Mouse (Mus musculus): Measurements from ENCODE around the gene H2-DMb1. TPM values are rescaled to one million over a fixed set of nuclear protein-coding genes. Genes with fewer than 3 reads are reported as not detected.

H2-DMb1 gene
- polyA plus RNA-seq, 1 experiment = 4.5 TPM

DNA sequence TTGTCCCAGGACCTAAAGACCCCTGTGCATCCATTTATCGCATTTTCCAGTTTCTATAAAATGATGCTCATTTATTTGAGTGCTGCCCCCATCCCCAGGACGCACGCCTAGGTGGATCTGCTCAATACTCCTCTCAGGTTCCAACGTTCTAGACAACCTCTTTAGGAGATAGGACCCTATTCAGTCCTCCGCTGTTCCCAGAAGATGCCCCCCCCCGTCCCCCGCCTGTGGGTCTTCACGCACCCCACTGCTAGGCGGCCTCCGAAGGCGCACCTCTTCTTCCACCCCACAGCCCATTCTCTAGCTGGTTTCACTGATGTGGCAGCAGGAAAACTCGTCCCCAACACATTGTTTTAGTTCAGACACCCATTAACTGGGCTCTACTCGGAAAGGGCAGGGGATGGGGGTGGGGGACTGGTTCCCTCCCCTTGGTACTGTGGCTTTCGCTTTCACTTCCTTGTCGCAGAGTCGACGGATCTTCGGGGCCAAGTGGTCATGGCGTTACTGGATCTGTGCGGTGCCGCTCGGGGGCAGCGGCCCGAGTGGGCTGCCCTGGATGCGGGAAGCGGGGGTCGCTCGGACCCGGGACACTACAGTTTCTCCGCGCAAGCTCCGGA is 45.1 kb downstream of the H2-DMb1 start:
- Histone ChIP-seq H3K27ac (ENCODE audit: insufficient read depth, low read length) (no peak overlapping the region), H3K4me3 (ENCODE audit: insufficient read depth, low read length) (peak overlapping the region; percentile 40), H3K4me1 (ENCODE audit: control insufficient read depth, insufficient read depth, low read length) (no peaks in the 10 kb centered on the region; the same call in 1 of the 2 replicates)

DNA sequence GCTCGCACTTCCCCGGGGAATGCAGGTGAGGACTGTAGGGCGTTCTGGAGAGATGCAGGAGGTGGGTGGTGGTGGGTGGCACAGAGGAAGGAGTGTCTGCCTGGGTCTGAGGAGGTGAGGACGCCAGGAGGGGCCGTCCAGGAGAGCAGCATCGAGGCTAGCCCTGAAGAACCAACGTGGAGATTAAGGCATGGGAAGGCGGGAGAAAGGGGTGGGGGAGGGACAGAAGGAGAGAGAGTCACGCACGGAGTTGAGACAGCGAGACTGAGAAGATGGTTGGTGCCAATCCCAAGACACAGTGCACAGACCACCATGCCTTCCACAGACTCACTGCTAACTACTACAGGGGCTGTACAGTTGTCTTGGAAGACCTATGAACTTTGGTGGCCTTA is 45.6 kb downstream of the H2-DMb1 start:
- H3K4me3 ChIP-seq (ENCODE audit: insufficient read depth, low read length) = peak overlapping the region; percentile 40
- TF ChIP-seq POLR2A (IDR thresholded peaks at IDR 0.05; ENCODE audit: extremely low read depth, insufficient read depth, low read length) (no peak), CTCF (IDR thresholded peaks at IDR 0.05; ENCODE audit: extremely low read depth, insufficient read depth, low read length) (no peak)
- H3K4me1 ChIP-seq (ENCODE audit: control insufficient read depth, insufficient read depth, low read length) = no peaks in the 10 kb centered on the region; the same call in 1 of the 2 replicates
- no peak overlapping the region for H3K27ac ChIP-seq (ENCODE audit: insufficient read depth, low read length)

More for the DNA sequence above, 45.1 kb downstream of the H2-DMb1 start:
- TF ChIP-seq POLR2A (IDR thresholded peaks at IDR 0.05; ENCODE audit: extremely low read depth, insufficient read depth, low read length) = no peak
- TF ChIP-seq CTCF (IDR thresholded peaks at IDR 0.05; ENCODE audit: extremely low read depth, insufficient read depth, low read length) = no peak

DNA sequence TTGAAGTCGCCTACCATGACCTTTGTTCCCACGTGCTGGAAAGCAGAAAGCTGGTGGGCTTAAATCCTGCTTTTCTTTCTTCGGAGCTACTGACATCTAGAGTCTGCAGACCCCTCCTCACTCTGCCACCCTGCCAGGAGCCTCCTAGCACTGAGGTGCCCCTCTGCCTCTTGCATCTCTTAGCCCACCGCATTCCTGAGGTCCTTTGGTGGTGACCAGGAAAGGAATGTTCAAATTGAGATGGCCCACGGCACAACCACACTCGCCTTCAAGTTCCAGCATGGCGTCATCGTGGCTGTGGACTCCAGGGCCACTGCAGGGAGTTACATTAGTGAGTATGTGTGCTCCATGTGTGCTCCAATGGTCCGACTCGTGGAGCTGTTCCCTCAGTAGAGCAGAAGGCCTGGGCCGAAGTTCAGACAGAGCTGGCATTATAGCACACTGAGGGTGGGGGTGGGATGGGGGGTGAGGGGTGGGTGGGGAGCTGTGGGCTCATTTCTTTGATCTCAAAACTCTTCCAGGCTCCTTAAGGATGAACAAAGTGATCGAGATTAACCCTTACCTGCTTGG is 46.3 kb downstream of the H2-DMb1 start:
- H3K4me3 ChIP-seq (ENCODE audit: insufficient read depth, low read length) = peak overlapping the region; percentile 40; the same call in 1 of the 2 replicates
- no peak overlapping the region for H3K27ac ChIP-seq (ENCODE audit: insufficient read depth, low read length)
- TF ChIP-seq POLR2A (IDR thresholded peaks at IDR 0.05; ENCODE audit: extremely low read depth, insufficient read depth, low read length) (no peak), CTCF (IDR thresholded peaks at IDR 0.05; ENCODE audit: extremely low read depth, insufficient read depth, low read length) (no peak)
- H3K4me1 ChIP-seq (ENCODE audit: control insufficient read depth, insufficient read depth, low read length) = no peaks in the 10 kb centered on the region; the same call in 1 of the 2 replicates

DNA sequence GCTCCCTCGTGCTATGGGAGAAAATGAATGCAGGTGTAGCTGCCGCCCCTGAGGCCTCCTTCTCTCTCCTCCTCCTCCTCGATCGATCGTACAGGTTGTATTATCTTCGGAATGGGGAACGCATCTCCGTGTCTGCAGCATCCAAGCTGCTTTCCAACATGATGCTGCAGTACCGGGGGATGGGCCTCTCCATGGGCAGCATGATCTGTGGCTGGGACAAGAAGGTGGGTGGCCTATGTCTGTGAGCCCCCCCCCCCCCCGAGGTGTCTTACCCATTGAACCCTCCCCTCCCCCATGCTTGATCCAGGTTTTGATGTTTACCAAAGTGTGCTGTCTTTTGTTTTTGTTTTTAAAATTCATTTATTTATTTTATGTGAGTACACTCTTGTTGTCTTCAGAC is 47.2 kb downstream of the H2-DMb1 start:
- no peak overlapping the region for H3K4me3 ChIP-seq (ENCODE audit: insufficient read depth, low read length)
- no peak for TF ChIP-seq POLR2A (IDR thresholded peaks at IDR 0.05; ENCODE audit: extremely low read depth, insufficient read depth, low read length)
- TF ChIP-seq CTCF (IDR thresholded peaks at IDR 0.05; ENCODE audit: extremely low read depth, insufficient read depth, low read length) = no peak
- no peak overlapping the region for H3K27ac ChIP-seq (ENCODE audit: insufficient read depth, low read length)
- H3K4me1 ChIP-seq (ENCODE audit: control insufficient read depth, insufficient read depth, low read length) = no peaks in the 10 kb centered on the region; the same call in 1 of the 2 replicates

DNA sequence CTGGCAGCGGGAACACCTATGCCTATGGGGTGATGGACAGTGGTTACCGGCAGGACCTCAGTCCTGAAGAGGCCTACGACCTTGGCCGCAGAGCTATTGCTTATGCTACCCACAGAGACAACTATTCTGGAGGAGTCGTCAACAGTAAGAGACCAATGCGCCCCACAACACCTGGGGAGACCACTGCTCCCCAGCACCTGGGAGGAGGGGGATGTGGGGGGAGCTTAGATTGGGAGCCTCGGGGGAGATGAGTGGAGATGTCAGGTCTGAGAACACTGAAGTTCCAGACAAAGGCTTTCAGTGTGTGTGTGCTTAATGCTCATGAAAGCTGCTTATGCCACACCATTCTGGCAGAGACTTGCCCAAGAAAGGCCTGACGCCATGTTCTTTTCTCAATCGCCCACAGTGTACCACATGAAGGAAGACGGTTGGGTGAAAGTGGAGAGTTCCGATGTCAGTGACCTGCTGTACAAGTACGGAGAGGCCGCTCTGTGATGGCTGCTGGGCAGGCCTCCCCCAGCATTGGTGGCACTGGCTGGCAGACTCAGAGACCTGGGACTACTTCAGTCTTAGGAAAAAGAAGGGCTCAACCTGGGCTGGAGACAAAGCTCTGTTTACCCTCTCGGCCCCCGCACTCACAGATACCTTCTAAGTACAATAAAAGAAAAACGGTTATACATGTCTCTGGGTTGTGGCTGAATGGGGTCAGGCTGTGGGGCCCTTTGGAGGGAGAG is 48.1 kb downstream of the H2-DMb1 start:
- Histone ChIP-seq H3K27ac (ENCODE audit: insufficient read depth, low read length) (no peak overlapping the region), H3K4me3 (ENCODE audit: insufficient read depth, low read length) (no peak overlapping the region), H3K4me1 (ENCODE audit: control insufficient read depth, insufficient read depth, low read length) (no peaks in the 10 kb centered on the region; the same call in 1 of the 2 replicates)
- TF ChIP-seq CTCF (IDR thresholded peaks at IDR 0.05; ENCODE audit: extremely low read depth, insufficient read depth, low read length) (no peak), POLR2A (IDR thresholded peaks at IDR 0.05; ENCODE audit: extremely low read depth, insufficient read depth, low read length) (no peak)

DNA sequence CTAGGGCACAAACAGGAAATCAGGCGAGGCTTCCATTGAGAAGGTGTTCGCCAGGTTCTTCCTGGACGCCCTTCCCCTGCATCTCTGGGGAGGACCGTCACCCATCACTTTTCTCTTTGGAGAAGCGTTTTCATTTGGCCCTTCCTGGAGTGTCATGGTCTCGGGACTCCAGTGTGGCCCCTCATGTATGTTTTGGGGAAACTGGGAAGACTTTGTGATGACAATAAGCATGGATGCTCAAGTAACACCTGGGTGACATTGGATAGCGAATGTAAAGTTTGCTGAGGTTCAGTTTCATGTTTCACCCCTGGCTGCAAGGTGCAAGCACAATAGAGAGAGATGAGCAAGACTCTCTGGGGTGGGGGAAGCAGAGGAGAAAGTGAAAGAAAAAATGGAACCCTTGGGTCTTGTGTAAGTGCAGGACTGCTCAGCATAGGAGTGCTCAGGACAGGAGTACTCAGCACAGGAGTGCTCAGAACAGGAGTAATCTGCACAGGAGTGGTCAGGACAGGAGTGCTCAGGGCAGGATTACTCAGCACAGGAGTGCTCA is 48.7 kb downstream of the H2-DMb1 start:
- TF ChIP-seq POLR2A (IDR thresholded peaks at IDR 0.05; ENCODE audit: extremely low read depth, insufficient read depth, low read length) (no peak), CTCF (IDR thresholded peaks at IDR 0.05; ENCODE audit: extremely low read depth, insufficient read depth, low read length) (no peak)
- H3K4me3 ChIP-seq (ENCODE audit: insufficient read depth, low read length) = no peak overlapping the region
- no peak overlapping the region for H3K27ac ChIP-seq (ENCODE audit: insufficient read depth, low read length)
- H3K4me1 ChIP-seq (ENCODE audit: control insufficient read depth, insufficient read depth, low read length) = no peaks in the 10 kb centered on the region; the same call in 1 of the 2 replicates

DNA sequence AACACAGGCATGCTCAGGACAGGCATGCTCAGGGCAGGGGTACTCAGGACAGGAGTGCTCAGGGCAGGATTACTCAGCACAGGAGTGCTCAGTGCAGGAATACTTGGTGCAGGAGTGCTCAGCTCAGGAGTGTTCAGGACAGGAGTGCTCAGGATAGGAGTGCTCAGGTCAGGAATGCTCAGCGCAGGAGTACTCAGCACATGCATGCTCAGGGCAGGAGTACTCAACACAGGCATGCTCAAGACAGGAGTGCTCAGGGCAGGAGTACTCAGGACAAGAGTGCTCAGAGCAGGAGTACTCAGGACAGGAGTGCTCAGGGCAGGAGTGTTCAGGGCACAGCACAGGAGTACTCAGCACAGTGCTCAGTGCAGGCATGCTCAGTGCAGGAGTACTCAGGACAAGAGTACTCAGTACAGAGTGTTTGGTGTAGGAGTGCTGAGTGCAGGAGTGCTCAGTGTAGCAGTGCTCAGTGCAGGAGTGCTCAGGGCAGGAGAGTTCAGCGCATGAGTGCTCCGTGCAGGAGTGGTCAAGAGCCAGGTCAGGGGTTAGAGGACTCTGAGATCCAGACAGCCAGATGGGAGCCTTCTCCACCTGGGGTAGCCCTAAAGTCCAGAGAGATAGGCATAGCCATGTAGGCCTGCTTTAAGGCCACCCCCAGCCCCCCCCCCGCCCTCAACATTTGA is 50.0 kb downstream of the H2-DMb1 start:
- Histone ChIP-seq H3K27ac (ENCODE audit: insufficient read depth, low read length) (no peak overlapping the region), H3K4me3 (ENCODE audit: insufficient read depth, low read length) (no peak overlapping the region), H3K4me1 (ENCODE audit: control insufficient read depth, insufficient read depth, low read length) (no peaks in the 10 kb centered on the region; the same call in 1 of the 2 replicates)
- TF ChIP-seq CTCF (IDR thresholded peaks at IDR 0.05; ENCODE audit: extremely low read depth, insufficient read depth, low read length) = no peak
- no peak for TF ChIP-seq POLR2A (IDR thresholded peaks at IDR 0.05; ENCODE audit: extremely low read depth, insufficient read depth, low read length)

DNA sequence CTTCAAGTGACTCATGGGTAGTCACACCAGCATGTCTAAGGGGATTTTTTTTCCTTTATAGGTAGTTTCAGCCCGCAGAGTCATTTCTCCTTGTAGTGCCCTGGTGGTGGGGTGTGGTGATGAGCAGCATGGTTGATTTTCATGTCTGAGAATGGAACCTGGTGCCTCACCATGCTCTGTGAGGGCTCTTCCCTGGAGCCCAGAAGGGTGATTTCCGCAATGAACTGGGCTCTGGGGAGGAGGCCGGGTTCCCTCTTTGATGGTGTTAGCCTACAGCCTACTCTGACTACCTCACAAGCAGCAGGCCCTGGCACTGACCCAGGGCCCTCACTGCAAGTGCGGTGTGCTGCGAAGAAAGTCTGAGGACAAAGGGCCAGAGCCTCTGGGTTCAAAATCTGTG is 50.6 kb downstream of the H2-DMb1 start, which contains the start of gene Tap2:
TSS of gene Tap2 (plus strand) at position 84 of the 400 bp plus-strand sequence.
- TF ChIP-seq POLR2A (IDR thresholded peaks at IDR 0.05; ENCODE audit: extremely low read depth, insufficient read depth, low read length) = no peak
- TF ChIP-seq CTCF (IDR thresholded peaks at IDR 0.05; ENCODE audit: extremely low read depth, insufficient read depth, low read length) = no peak
- Histone ChIP-seq H3K27ac (ENCODE audit: insufficient read depth, low read length) (no peak within 1 kb of the TSS), H3K4me3 (ENCODE audit: insufficient read depth, low read length) (peak within 1 kb of the TSS; percentile 89), H3K4me1 (ENCODE audit: control insufficient read depth, insufficient read depth, low read length) (no peaks in the 10 kb centered on the region; the same call in 1 of the 2 replicates)

Measured in cortical plate, adult 2 months (tissue).